Mouse (Mus musculus) liver, embryonic 14.5 days (tissue): ENCODE measurements around the gene Lamc1. TPM values are rescaled to one million over a fixed set of nuclear protein-coding genes. Genes with fewer than 3 reads are reported as not detected.

ENCODE experiments used
- ATAC-seq: fragments of 200-750 bp; cut with Nextera tagmentation; 2 replicates; pipeline ENCODE4 v1.8.0; 2017; ENCODE audit warnings: moderate number of reproducible peaks, mild to moderate bottlenecking, moderate library complexity; ENCODE audit not compliant: insufficient read depth
- DNase-seq, 3 experiments: peaks; one replicate each; pipeline ENCODE4 v3.0.0-alpha.2; 2012 to 2013; ENCODE audit warnings: low read depth in 3 of 3, low spot score in 3 of 3
- H3K27ac ChIP-seq: fragments of 300-500 bp; sonication (generic); 2 replicates; pipeline ENCODE4 v1.5.1; 2014; ENCODE audit warnings: moderate library complexity, mild to moderate bottlenecking, control low read depth, inconsistent platforms
- H3K27me3 ChIP-seq: fragments of 300-500 bp; sonication (generic); 2 replicates; pipeline ENCODE4 v1.6.1; 2014; ENCODE audit warnings: mild to moderate bottlenecking, low read length, moderate library complexity; ENCODE audit not compliant: control insufficient read depth, insufficient read depth
- H3K36me3 ChIP-seq: fragments of 300-500 bp; sonication (generic); replicated peaks from 2 replicates; pipeline ENCODE4 v1.6.1; 2014; ENCODE audit warnings: low read depth; ENCODE audit not compliant: control insufficient read depth, insufficient read depth
- H3K4me1 ChIP-seq, 2 experiments: fragments of 200-500 bp in 1 of 2; fragments of 300-500 bp in 1 of 2; sonication (generic) in 1 of 2; replicated peaks; 2 replicates each; pipeline ENCODE4 v1.6.1; 2012 to 2014; ENCODE audit warnings: antibody characterized with exemption in 1 of 2, inconsistent platforms in 1 of 2, low read length in 1 of 2; ENCODE audit not compliant: control insufficient read depth in 2 of 2, insufficient read depth in 2 of 2
- H3K4me2 ChIP-seq: fragments of 300-500 bp; sonication (generic); 2 replicates; pipeline ENCODE4 v1.6.1; 2014; ENCODE audit warnings: low read depth, mild to moderate bottlenecking, control low read depth, moderate library complexity
- H3K4me3 ChIP-seq, 2 experiments: fragments of 200-500 bp in 1 of 2; fragments of 300-500 bp in 1 of 2; sonication (generic) in 1 of 2; 2 replicates each; pipeline ENCODE4 v1.5.1; 2012 to 2014; ENCODE audit warnings: low read depth in 2 of 2, low read length in 2 of 2, mild to moderate bottlenecking in 2 of 2, control low read depth in 1 of 2, inconsistent platforms in 1 of 2, moderate library complexity in 1 of 2; ENCODE audit not compliant: insufficient read depth in 1 of 2
- H3K9ac ChIP-seq: fragments of 300-500 bp; sonication (generic); replicated peaks from 2 replicates; pipeline ENCODE4 v1.6.1; 2014; ENCODE audit warnings: mild to moderate bottlenecking, control low read depth, moderate library complexity
- H3K9me3 ChIP-seq: fragments of 300-500 bp; sonication (generic); 2 replicates; pipeline ENCODE4 v1.6.1; 2016; ENCODE audit warnings: low read length, mixed read lengths; ENCODE audit not compliant: control insufficient read depth
- CTCF ChIP-seq: IDR thresholded peaks from 2 replicates; pipeline ENCODE4 v1.5.1; 2016; ENCODE audit warnings: antibody characterized with exemption, low read depth, control low read depth
- EP300 ChIP-seq: IDR thresholded peaks from 2 replicates; pipeline ENCODE4 v1.6.1; 2016; ENCODE audit warnings: antibody characterized with exemption, low read depth
- WGBS: fragments of 180-500 bp; shearing (Covaris S2); extraction: QIAGEN DNeasy Blood & Tissue Kit; methylation state at CpG from one replicate; pipeline ENCODE4 v1.1.7; 2014; ENCODE audit not compliant: insufficient replicate concordance; 5-methylcytosine and 5-hydroxymethylcytosine counted together
- polyA plus RNA-seq, 2 experiments: library from polyadenylated mRNA; depleted of rRNA in 1 of 2; stranded (reverse) in 1 of 2; unstranded in 1 of 2; fragments of >200 nt; fragmentation: Nextera tagmentation in 1 of 2; extraction: Ambion mirVana in 1 of 2; gene quantifications; 2 replicates each; pipeline versions ENCODE4 v1.2.1 to v1.2.3; 2012 to 2014

Gene Lamc1
- polyA plus RNA-seq, 2 experiments = 7.5 to 10.8 TPM

- no peaks in the 10 kb centered on the region for H3K36me3 ChIP-seq
- no peak for ATAC-seq
- H3K9me3 ChIP-seq = no peaks in the 10 kb centered on the region
- no peak overlapping the region for H3K4me3 ChIP-seq
- no peak overlapping the region for H3K27ac ChIP-seq
- TF ChIP-seq CTCF (no peak), EP300 (no peak)
- H3K4me1 ChIP-seq = peaks cover 2 to 7% of the 10 kb centered on the region in 2 experiments; a peak in 2 of 4 replicates
- no peak for DNase-seq
- H3K4me2 ChIP-seq = no peak overlapping the region
- 73% methylated on average over 7 of the region's 7 CpGs for WGBS
- no peak overlapping the region for H3K9ac ChIP-seq
- H3K27me3 ChIP-seq = no peaks in the 10 kb centered on the region
Measured at GRCm38 (mm10) chr1:153326226-153326625, 6.4 kb downstream of the Lamc1 start.

- no peaks in the 10 kb centered on the region for H3K9me3 ChIP-seq
- no peak overlapping the region for H3K4me2 ChIP-seq
- H3K27ac ChIP-seq = no peak overlapping the region
- H3K4me3 ChIP-seq = no peak overlapping the region
- ATAC-seq = no peak
- peaks cover 0 to 16% of the 10 kb centered on the region in 2 experiments; a peak in 2 of 4 replicates for H3K4me1 ChIP-seq
- WGBS = 65% methylated on average over 12 of the region's 12 CpGs
- DNase-seq = no peak
- H3K36me3 ChIP-seq = no peaks in the 10 kb centered on the region
- no peak for TF ChIP-seq CTCF
- no peak for TF ChIP-seq EP300
- no peaks in the 10 kb centered on the region for H3K27me3 ChIP-seq
- H3K9ac ChIP-seq = no peak overlapping the region
Measured at GRCm38 (mm10) chr1:153321404-153321803, 11.2 kb downstream of the Lamc1 start.

- no peak for ATAC-seq
- Histone ChIP-seq H3K4me3 (no peak overlapping the region), H3K9ac (no peak overlapping the region), H3K4me2 (no peak overlapping the region), H3K27ac (no peak overlapping the region), H3K36me3 (no peaks in the 10 kb centered on the region), H3K9me3 (no peaks in the 10 kb centered on the region), H3K4me1 (peaks cover 0 to 16% of the 10 kb centered on the region in 2 experiments; a peak in 2 of 4 replicates), H3K27me3 (no peaks in the 10 kb centered on the region)
- DNase-seq = no peak
- WGBS = 25% methylated on average over 6 of the region's 6 CpGs
- no peak for TF ChIP-seq EP300
- TF ChIP-seq CTCF = no peak
Measured at GRCm38 (mm10) chr1:153320554-153321147, 11.9 kb downstream of the Lamc1 start.

- DNase-seq = no peak
- H3K4me2 ChIP-seq = no peak overlapping the region
- H3K27me3 ChIP-seq = no peaks in the 10 kb centered on the region
- TF ChIP-seq CTCF = no peak
- no peak for TF ChIP-seq EP300
- no peak for ATAC-seq
- no peak overlapping the region for H3K27ac ChIP-seq
- no peaks in the 10 kb centered on the region for H3K36me3 ChIP-seq
- H3K9me3 ChIP-seq = no peaks in the 10 kb centered on the region
- 45% methylated on average over 4 of the region's 4 CpGs for WGBS
- H3K4me1 ChIP-seq = peaks cover 0 to 16% of the 10 kb centered on the region in 2 experiments; a peak in 2 of 4 replicates
- H3K4me3 ChIP-seq = no peak overlapping the region
- H3K9ac ChIP-seq = no peak overlapping the region
Measured at GRCm38 (mm10) chr1:153320121-153320520, 12.5 kb downstream of the Lamc1 start.

GRCm38 (mm10) chr1:153318741-153319140, 13.8 kb downstream of the Lamc1 start:
- Histone ChIP-seq H3K9me3 (no peaks in the 10 kb centered on the region), H3K36me3 (no peaks in the 10 kb centered on the region), H3K4me1 (peaks cover 0 to 15% of the 10 kb centered on the region in 2 experiments; a peak in 2 of 4 replicates), H3K4me2 (no peak overlapping the region), H3K9ac (no peak overlapping the region), H3K27ac (no peak overlapping the region), H3K4me3 (no peak overlapping the region), H3K27me3 (no peaks in the 10 kb centered on the region)
- TF ChIP-seq CTCF (no peak), EP300 (no peak)
- ATAC-seq (no peak), DNase-seq (no peak)
- 78% methylated on average over 1 of the region's 1 CpGs for WGBS
